Mouse (Mus musculus) stomach, postnatal 0 days (tissue): ENCODE data around the gene Kbtbd4.
"Not testable (repeated sequence)": the region's sequence is repeated elsewhere in the genome, so short reads cannot be mapped to it uniquely, and the experiment has no call there.

ENCODE experiments used
- CTCF ChIP-seq: IDR thresholded peaks from 2 replicates; pipeline ENCODE4 v1.5.1; 2016; ENCODE audit warnings: antibody characterized with exemption, low read depth, mild to moderate bottlenecking, moderate library complexity
- EP300 ChIP-seq: optimal IDR thresholded peaks from 2 replicates; pipeline ENCODE3; 2016; ENCODE audit warnings: antibody characterized with exemption

DNA sequence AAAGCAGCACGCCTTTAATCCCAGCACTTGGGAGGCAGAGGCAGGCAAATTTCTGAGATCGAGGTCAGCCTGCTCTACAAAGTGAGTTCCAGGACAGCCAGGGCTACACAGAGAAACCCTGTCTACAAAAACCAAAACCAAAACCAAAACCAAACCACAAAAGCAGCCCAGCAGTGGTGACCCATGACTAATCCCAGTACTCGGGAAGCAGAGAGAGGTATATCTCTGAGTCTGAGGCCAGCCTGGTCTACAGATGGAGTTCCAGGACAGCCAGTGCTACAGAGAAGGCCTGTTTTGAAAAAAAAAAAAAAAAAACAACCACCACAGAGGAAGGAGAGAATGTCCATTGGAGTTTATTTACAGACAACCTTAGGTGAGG lies 10.3 kb upstream of the Kbtbd4 start:
- not testable (repeated sequence) for TF ChIP-seq CTCF, EP300
